Mouse (Mus musculus) kidney, adult 2 months (tissue): ENCODE measurements around the gene Hist1h2bb. TPM values are rescaled to one million over a fixed set of nuclear protein-coding genes. Genes with fewer than 3 reads are reported as not detected.
"Not testable (repeated sequence)": the region's sequence is repeated elsewhere in the genome, so short reads cannot be mapped to it uniquely, and the experiment has no call there.

ENCODE experiments used
- DNase-seq: peaks from one replicate; pipeline ENCODE4 v3.0.0; 2021
- H3K27ac ChIP-seq: fragments of 200-500 bp; 2 replicates; pipeline ENCODE4 v1.5.1; 2012; ENCODE audit warnings: low read depth, low read length, control low read depth, inconsistent platforms; ENCODE audit not compliant: insufficient read depth
- H3K27me3 ChIP-seq: fragments of 200-500 bp; replicated peaks from 2 replicates; pipeline ENCODE4 v1.6.1; 2012; ENCODE audit warnings: mild to moderate bottlenecking, moderate library complexity, low read length, inconsistent platforms; ENCODE audit not compliant: control insufficient read depth, insufficient read depth
- H3K36me3 ChIP-seq: fragments of 200-500 bp; 2 replicates; pipeline ENCODE4 v1.6.1; 2012; ENCODE audit warnings: mild to moderate bottlenecking, moderate library complexity, low read length, inconsistent platforms; ENCODE audit not compliant: control insufficient read depth, insufficient read depth
- H3K4me1 ChIP-seq: fragments of 200-500 bp; 2 replicates; pipeline ENCODE4 v1.6.1; 2011; ENCODE audit warnings: low read length; ENCODE audit not compliant: control insufficient read depth, insufficient read depth
- H3K4me3 ChIP-seq: fragments of 200-500 bp; 2 replicates; pipeline ENCODE4 v1.5.1; 2011; ENCODE audit warnings: mild to moderate bottlenecking, low read depth, low read length, control low read depth; ENCODE audit not compliant: insufficient read depth
- CTCF ChIP-seq: fragments of 200-500 bp; conservative IDR thresholded peaks from 2 replicates; pipeline ENCODE4 v1.5.1; 2011; ENCODE audit warnings: low read depth, mild to moderate bottlenecking, control low read depth, low read length, moderate library complexity, mixed read lengths; ENCODE audit not compliant: insufficient read depth, insufficient read length
- POLR2A ChIP-seq: fragments of 200-500 bp; IDR thresholded peaks from one replicate; pipeline ENCODE4 v1.6.1; 2011; ENCODE audit warnings: low read depth, low read length, control low read depth
- WGBS: fragments of 180-500 bp; shearing (Covaris S2); methylation state at CpG from one replicate; pipeline ENCODE4 v1.1.7; 2018; 5-methylcytosine and 5-hydroxymethylcytosine counted together
- polyA plus RNA-seq: library from polyadenylated mRNA; depleted of rRNA; stranded (reverse); fragments of >200 nt; gene quantifications from 2 replicates; pipeline ENCODE4 v1.2.3, GENCODE M21; 2012

Gene Hist1h2bb
- polyA plus RNA-seq, 1 experiment: 2.0 TPM

DNA sequence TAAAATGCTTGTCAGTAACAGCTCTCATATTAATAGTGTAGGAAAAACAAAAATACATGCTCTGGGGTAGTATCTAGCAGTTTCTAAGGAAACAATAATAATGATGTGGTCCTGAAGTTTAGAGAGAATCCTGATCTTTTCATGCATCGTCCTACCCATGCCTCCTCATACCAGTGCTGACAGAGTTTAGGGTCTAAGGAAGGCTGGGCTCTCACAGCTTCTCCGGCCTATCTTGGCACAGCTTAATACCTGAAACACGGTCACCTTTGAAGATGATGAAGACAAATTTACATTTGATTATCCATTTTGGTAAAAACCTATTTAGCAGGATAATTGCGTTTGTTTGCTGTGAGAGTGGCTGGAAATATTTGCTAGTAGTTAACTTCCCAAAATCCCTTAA lies 2.6 kb upstream of the Hist1h2bb start:
- no peak overlapping the region for H3K4me3 ChIP-seq
- H3K27ac ChIP-seq: no peak overlapping the region
- H3K27me3 ChIP-seq: no peaks in the 10 kb centered on the region
- peaks cover 7% of the 10 kb centered on the region; the same call in 1 of the 2 replicates for H3K4me1 ChIP-seq
- H3K36me3 ChIP-seq: peaks cover 3% of the 10 kb centered on the region; the same call in 1 of the 2 replicates
- no peak for TF ChIP-seq POLR2A
- no peak for TF ChIP-seq CTCF
- DNase-seq: no peak
- WGBS: 53% methylated on average over 4 of the region's 4 CpGs

DNA sequence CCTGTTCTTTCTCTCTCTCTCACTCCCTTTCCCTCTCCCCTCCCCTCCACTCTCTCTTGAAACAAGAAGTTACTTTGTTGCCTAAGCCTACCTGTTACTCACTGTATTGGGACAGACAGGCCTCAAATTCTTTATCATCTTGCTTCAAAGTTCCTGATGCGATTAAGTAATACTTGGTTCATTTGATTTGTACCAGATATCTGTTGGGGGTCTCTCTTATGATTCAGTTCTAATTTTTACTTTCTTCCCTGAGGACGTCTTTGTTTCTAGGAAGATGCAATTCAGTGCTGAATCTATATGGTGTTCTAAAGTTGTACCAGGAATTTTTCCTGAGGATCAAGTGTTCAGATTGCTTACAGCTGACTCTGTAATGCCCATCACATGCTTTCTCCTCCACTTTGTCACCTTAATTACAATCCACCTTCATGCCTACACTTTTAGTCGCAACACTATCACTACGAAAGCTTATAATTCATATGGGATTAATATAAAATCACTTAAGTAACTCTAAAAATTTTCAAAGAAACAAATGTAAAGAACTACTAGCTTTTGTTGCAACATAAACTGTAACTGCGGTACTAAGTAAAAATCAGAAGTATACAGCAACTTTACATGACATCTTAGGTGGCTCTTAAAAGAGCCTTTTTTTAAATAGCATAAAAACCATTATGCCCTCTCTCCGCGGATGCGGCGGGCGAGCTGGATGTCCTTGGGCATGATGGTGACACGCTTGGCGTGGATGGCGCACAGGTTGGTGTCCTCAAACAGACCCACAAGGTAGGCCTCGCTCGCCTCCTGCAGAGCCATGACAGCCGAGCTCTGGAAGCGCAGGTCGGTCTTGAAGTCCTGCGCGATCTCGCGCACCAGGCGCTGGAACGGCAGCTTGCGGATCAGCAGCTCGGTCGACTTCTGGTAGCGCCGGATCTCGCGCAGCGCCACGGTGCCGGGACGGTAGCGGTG lies 1.8 kb upstream of the Hist1h2bb start:
- 11% methylated on average over 26 of the region's 36 CpGs for WGBS
- TF ChIP-seq POLR2A: no peak
- no peak for TF ChIP-seq CTCF
- no peak overlapping the region for H3K27ac ChIP-seq

GRCm38 (mm10) chr13:23745381-23746161 lies 963 bp upstream of the Hist1h2bb start, which contains the start of gene Hist1h3c:
Gene Hist1h3c (minus strand): TSS chr13:23745602.
- under 1% methylated on average over 28 of the region's 28 CpGs for WGBS
- DNase-seq: peak; percentile 92

More for the DNA sequence above, 1.8 kb upstream of the Hist1h2bb start:
- Histone ChIP-seq H3K27me3 (no peaks in the 10 kb centered on the region), H3K4me1 (peaks cover 7% of the 10 kb centered on the region; the same call in 1 of the 2 replicates), H3K36me3 (peaks cover 3% of the 10 kb centered on the region; the same call in 1 of the 2 replicates), H3K4me3 (no peak overlapping the region)
- no peak for DNase-seq

GRCm38 (mm10) chr13:23747081-23747891 lies 752 bp downstream of the Hist1h2bb start:
- Histone ChIP-seq H3K27ac (no peak overlapping the region), H3K36me3 (no peaks in the 10 kb centered on the region), H3K27me3 (no peaks in the 10 kb centered on the region), H3K4me1 (peaks cover 5% of the 10 kb centered on the region; the same call in 1 of the 2 replicates), H3K4me3 (no peak overlapping the region)
- TF ChIP-seq CTCF (no peak), POLR2A (no peak)
- no peak for DNase-seq
- 9% methylated on average over 13 of the region's 13 CpGs for WGBS

More at GRCm38 (mm10) chr13:23745381-23746161, 963 bp upstream of the Hist1h2bb start, which contains the start of gene Hist1h3c:
- Histone ChIP-seq H3K36me3 (peaks cover 3% of the 10 kb centered on the region; the same call in 1 of the 2 replicates), H3K4me3 (peak within 1 kb of the TSS; percentile 50), H3K27me3 (no peaks in the 10 kb centered on the region), H3K4me1 (peaks cover 7% of the 10 kb centered on the region; the same call in 1 of the 2 replicates), H3K27ac (peak within 1 kb of the TSS; percentile 93)
- TF ChIP-seq POLR2A (no peak), CTCF (no peak)

DNA sequence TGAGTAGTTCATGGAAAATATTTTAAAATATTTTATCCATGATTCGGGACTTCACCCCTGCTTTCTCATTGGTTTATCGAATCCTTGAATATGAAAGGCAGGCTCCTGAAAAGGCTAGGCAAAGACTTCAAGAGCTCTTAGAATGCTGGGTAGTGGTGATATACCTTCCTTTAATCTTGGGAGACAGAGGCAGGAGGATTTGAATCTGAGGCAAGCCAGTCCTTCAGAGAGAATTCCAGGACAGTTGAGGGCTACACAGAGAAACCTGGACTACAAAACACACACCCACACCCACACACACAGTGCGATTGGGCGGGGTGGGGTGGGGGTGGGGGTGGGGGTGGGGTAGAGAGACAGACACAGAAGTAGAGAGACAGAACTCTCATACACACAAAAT lies 1.4 kb downstream of the Hist1h2bb start:
- no peak for TF ChIP-seq CTCF
- TF ChIP-seq POLR2A: no peak
- Histone ChIP-seq H3K36me3 (no peaks in the 10 kb centered on the region), H3K27me3 (no peaks in the 10 kb centered on the region), H3K4me1 (peaks cover 5% of the 10 kb centered on the region; the same call in 1 of the 2 replicates), H3K27ac (no peak overlapping the region), H3K4me3 (no peak overlapping the region)
- no peak for DNase-seq
- WGBS: 17% methylated on average over 4 of the region's 4 CpGs

DNA sequence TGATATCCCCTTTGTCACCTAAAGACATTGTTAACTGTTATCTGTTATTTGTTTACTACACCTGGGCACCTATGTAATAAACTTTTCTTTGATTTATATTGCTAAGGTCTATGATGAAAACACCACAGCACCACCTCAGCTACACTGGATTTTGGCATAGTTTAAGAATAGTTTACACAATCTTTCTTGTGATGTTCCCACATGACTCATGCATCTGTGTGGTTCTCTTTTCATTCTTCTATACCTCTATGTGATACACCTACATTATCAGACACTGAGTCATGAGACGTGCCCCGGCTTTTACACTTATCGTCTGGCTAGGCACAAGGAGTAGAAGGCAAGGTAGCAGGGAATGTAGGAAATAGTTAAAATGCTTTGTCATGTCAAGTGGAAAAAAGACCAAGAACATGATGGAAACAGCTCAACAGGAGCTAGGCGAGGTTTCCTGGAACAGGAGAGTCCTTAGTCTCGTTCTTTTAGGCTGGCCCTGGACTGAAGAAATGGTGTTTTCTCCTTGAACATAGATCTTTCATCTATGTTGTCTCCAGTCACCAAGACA lies 3.1 kb downstream of the Hist1h2bb start:
- Histone ChIP-seq H3K4me3 (no peak overlapping the region), H3K36me3 (no peaks in the 10 kb centered on the region), H3K27me3 (no peaks in the 10 kb centered on the region), H3K4me1 (peaks cover 5% of the 10 kb centered on the region; the same call in 1 of the 2 replicates), H3K27ac (no peak overlapping the region)
- no peak for DNase-seq
- TF ChIP-seq CTCF (no peak), POLR2A (no peak)
- 93% methylated on average over 5 of the region's 5 CpGs for WGBS

DNA sequence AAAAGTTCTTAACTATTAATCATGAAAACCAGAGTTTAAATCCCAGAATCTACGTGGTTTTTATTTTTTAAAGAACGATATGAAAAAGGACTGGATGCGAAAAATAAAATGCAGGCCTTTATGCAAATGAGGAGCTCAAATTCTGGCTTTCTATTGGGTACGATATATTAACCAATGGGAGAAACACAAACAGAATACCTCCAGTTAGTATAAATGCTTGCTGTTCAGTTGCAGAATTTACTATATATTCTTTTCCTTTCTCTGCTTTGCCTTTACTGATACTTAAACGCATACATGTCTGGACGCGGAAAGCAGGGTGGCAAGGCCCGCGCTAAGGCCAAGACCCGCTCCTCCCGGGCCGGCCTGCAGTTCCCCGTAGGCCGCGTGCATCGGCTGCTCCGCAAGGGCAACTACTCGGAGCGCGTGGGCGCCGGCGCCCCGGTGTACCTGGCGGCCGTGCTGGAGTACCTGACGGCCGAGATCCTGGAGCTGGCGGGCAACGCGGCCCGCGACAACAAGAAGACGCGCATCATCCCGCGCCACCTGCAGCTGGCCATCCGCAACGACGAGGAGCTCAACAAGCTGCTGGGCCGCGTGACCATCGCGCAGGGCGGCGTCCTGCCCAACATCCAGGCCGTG lies 4.4 kb downstream of the Hist1h2bb start, which contains the start of gene Hist1h2ab:
Gene Hist1h2ab, plus strand, starts transcription at position 288 of the 639 bp plus-strand sequence.
- WGBS: 2% methylated on average over 33 of the region's 47 CpGs
- peak; percentile 66 for DNase-seq
- H3K36me3 ChIP-seq, H3K4me1 ChIP-seq, H3K27me3 ChIP-seq: not testable (repeated sequence)
- Histone ChIP-seq H3K27ac (peak within 1 kb of the TSS; percentile 71), H3K4me3 (peak within 1 kb of the TSS; percentile 74; the same call in 1 of the 2 replicates)
